ENCODE assay signal across 14 mouse cellular contexts in the genomic region with DNA sequence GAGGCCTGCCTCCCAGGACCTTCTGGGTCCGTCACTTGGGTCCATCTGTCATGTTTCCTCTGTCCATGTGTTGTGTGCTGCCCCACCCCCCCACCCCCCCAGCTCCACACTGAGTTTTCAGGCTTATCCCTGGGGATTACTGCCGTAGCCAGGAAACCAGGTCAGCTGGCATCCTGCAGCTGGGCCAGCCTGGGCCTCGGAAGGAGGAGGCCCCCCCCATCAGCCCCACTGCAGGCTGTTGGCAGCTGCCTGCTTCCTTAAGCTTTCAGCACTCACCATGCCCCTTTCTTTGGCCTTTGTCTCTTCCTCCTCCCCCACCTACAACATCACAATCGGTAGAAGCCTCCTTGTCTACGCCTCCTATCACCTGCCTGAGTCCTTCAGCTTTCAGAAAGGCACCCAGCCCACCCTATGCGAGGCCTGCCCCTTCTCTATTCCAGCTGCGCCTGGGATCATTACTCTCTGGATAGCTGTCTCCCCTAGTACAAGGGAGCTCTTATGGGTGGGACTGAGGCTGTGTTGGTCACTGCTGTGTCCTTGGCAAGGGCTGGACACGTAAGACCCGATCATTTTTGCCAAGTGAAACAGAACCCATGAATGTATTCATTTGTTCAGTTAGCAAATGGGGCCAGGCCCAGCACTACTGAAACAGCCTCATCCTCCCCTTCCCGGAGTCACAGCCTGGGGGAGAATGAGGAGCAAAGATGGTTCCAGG. TPM values are rescaled to one million over a fixed set of nuclear protein-coding genes. Genes with fewer than 3 reads are reported as not detected.
DNase-seq lines count a peak whose midpoint lies in the region; ATAC-seq and TF ChIP-seq lines count a peak whose summit lies in the region.
"Had no signal": no experiment of that assay in that cellular context is flagged by ENCODE, and none has a peak within 500 bp of the region (broad histone marks: within the 10 kb centered on the region; RNA-seq: fewer than 3 reads in every experiment).

No protein-coding gene starts in this region.

- peak; percentile 45 to 49 for DNase-seq in layer of hippocampus, postnatal 14 days (ENCODE audit: low spot score in 2 of 2)
- no peak for DNase-seq in layer of hippocampus, adult 8-10 months (ENCODE audit: low spot score in 2 of 2)
- DNase-seq in embryonic facial prominence, embryonic 14.5 days (ENCODE audit: low spot score), result peak; percentile 74
- peak; percentile 86 for DNase-seq in retina, adult 2 months (ENCODE audit: low read depth, low spot score)
- no peak for DNase-seq in liver, postnatal 0 days
- DNase-seq in heart, adult 18-20 months, result no peak
- DNase-seq: adrenal gland, postnatal 25 days; cerebellum, adult 8-10 months; heart, postnatal 10 days; kidney, adult 11 months; liver, embryonic 13.5 days; thymus, postnatal 25 days had no signal

- H3K27me3 ChIP-seq in embryonic facial prominence, embryonic 14.5 days (replicated peaks; ENCODE audit: control insufficient read depth, insufficient read depth, low read length), result no peaks in the 10 kb centered on the region
- no peaks in the 10 kb centered on the region for H3K27me3 ChIP-seq in hindbrain, embryonic 13.5 days
- H3K27me3 ChIP-seq in liver, postnatal 0 days (ENCODE audit: insufficient read depth, low read length), result no peaks in the 10 kb centered on the region
- H3K27me3 ChIP-seq: liver, embryonic 13.5 days had no signal

- H3K27ac ChIP-seq in embryonic facial prominence, embryonic 14.5 days (replicated peaks; ENCODE audit: low read depth, low read length), result no peak overlapping the region; the same call in 1 of the 2 replicates
- H3K27ac ChIP-seq in hindbrain, embryonic 13.5 days, result peak overlapping the region; percentile 78
- no peak overlapping the region for H3K27ac ChIP-seq in liver, postnatal 0 days (ENCODE audit: low read depth)
- H3K27ac ChIP-seq: liver, embryonic 13.5 days had no signal

- peak; percentile 44; the same call in 1 of the 2 replicates for ATAC-seq in embryonic facial prominence, embryonic 14.5 days (ENCODE audit: low read depth)
- ATAC-seq in hindbrain, embryonic 13.5 days (ENCODE audit: low FRiP score), result 0 out of 2 replicates have a peak, but pooled peaks have one; percentile 16
- ATAC-seq in liver, postnatal 0 days, result no peak

- H3K9me3 ChIP-seq in embryonic facial prominence, embryonic 14.5 days (ENCODE audit: control insufficient read depth, low read length), result no peaks in the 10 kb centered on the region
- H3K9me3 ChIP-seq in hindbrain, embryonic 13.5 days, result no peaks in the 10 kb centered on the region
- no peaks in the 10 kb centered on the region for H3K9me3 ChIP-seq in liver, postnatal 0 days (ENCODE audit: low read length)
- H3K9me3 ChIP-seq: liver, embryonic 13.5 days had no signal

- H3K9ac ChIP-seq in embryonic facial prominence, embryonic 14.5 days (ENCODE audit: low read depth, low read length), result no peak overlapping the region
- H3K9ac ChIP-seq in hindbrain, embryonic 13.5 days, result peak overlapping the region; percentile 29; the same call in 1 of the 2 replicates
- no peak overlapping the region for H3K9ac ChIP-seq in liver, postnatal 0 days (replicated peaks)
- H3K9ac ChIP-seq: liver, embryonic 13.5 days had no signal

- no peak for TF ChIP-seq EP300 in liver, postnatal 0 days (IDR thresholded peaks at IDR 0.05; ENCODE audit: low read depth)

- no peak for TF ChIP-seq CTCF in liver, postnatal 0 days (IDR thresholded peaks at IDR 0.05; ENCODE audit: low read depth)

- no peak overlapping the region for H3K4me3 ChIP-seq in embryonic facial prominence, embryonic 14.5 days (ENCODE audit: low read depth, low read length)
- no peak overlapping the region for H3K4me3 ChIP-seq in hindbrain, embryonic 13.5 days
- no peak overlapping the region for H3K4me3 ChIP-seq in liver, postnatal 0 days (ENCODE audit: low read depth, low read length)
- H3K4me3 ChIP-seq: erythroblast, embryonic 14.5 days; liver, embryonic 13.5 days had no signal

- H3K4me1 ChIP-seq in embryonic facial prominence, embryonic 14.5 days (ENCODE audit: control insufficient read depth, insufficient read depth, low read length), result no peaks in the 10 kb centered on the region
- H3K4me1 ChIP-seq in hindbrain, embryonic 13.5 days (replicated peaks), result peaks cover 23% of the 10 kb centered on the region
- no peaks in the 10 kb centered on the region for H3K4me1 ChIP-seq in liver, postnatal 0 days (ENCODE audit: insufficient read depth)

- 76% methylated on average over 9 of the region's 10 CpGs for WGBS in embryonic facial prominence, embryonic 14.5 days
- 58% methylated on average over 9 of the region's 10 CpGs for WGBS in hindbrain, embryonic 13.5 days
- 79% methylated on average over 9 of the region's 10 CpGs for WGBS in liver, postnatal 0 days (ENCODE audit: insufficient replicate concordance)

- H3K36me3 ChIP-seq in embryonic facial prominence, embryonic 14.5 days (ENCODE audit: control insufficient read depth, insufficient read depth, low read length), result peaks cover 96% of the 10 kb centered on the region
- H3K36me3 ChIP-seq in hindbrain, embryonic 13.5 days, result peaks cover 99% of the 10 kb centered on the region
- peaks cover 66% of the 10 kb centered on the region for H3K36me3 ChIP-seq in liver, postnatal 0 days (replicated peaks; ENCODE audit: insufficient read depth, low read length)

- H3K4me2 ChIP-seq in embryonic facial prominence, embryonic 14.5 days (ENCODE audit: low read depth, low read length), result no peak overlapping the region
- no peak overlapping the region for H3K4me2 ChIP-seq in hindbrain, embryonic 13.5 days
- H3K4me2 ChIP-seq in liver, postnatal 0 days (ENCODE audit: low read depth, low read length), result no peak overlapping the region
- H3K4me2 ChIP-seq: liver, embryonic 13.5 days had no signal

RNA-seq across cellular contexts. Expression of a gene that starts 7.0 kb away (rescaled TPM):
- total RNA-seq in layer of hippocampus, postnatal 14 days (2021), result 10 to 100 TPM; 28.2 to 34.7 TPM
- 10 to 100 TPM; 36.0 to 41.5 (median 37.7) TPM for total RNA-seq in layer of hippocampus, adult 8-10 months (2022)
- 10.9 and 14.7 TPM in 2 replicates for polyA plus RNA-seq in embryonic facial prominence, embryonic 14.5 days (2014; fragmentation: Nextera tagmentation; extraction: Ambion mirVana)
- polyA plus RNA-seq in hindbrain, embryonic 13.5 days (2015; fragmentation: Nextera tagmentation; extraction: Ambion mirVana), result 20.9 and 28.4 TPM in 2 replicates
- polyA plus RNA-seq in liver, postnatal 0 days (2015; fragmentation: Nextera tagmentation; extraction: Ambion mirVana), result 3.8 and 4.6 TPM in 2 replicates
- 10 to 100 TPM in 1 of 2 experiments, 1 to 10 TPM in 1; 7.6 to 10.4 TPM for total RNA-seq in heart, adult 18-20 months (2021)

RNA-seq across cellular contexts. Expression of a gene that starts 15.0 kb away (rescaled TPM):
- 1 to 10 TPM; 3.5 to 4.1 TPM for total RNA-seq in layer of hippocampus, postnatal 14 days (2021)
- 1 to 10 TPM; 3.7 to 8.4 (median 6.9) TPM for total RNA-seq in layer of hippocampus, adult 8-10 months (2022)
- polyA plus RNA-seq in embryonic facial prominence, embryonic 14.5 days (2014; fragmentation: Nextera tagmentation; extraction: Ambion mirVana), result 10.2 and 15.3 TPM in 2 replicates
- 2.1 and 2.4 TPM in 2 replicates for polyA plus RNA-seq in hindbrain, embryonic 13.5 days (2015; fragmentation: Nextera tagmentation; extraction: Ambion mirVana)
- 0.12 and 0.32 TPM in 2 replicates for polyA plus RNA-seq in liver, postnatal 0 days (2015; fragmentation: Nextera tagmentation; extraction: Ambion mirVana)
- under 1 TPM; 0.32 to 0.46 TPM for total RNA-seq in heart, adult 18-20 months (2021)
- polyA plus RNA-seq: erythroblast, embryonic 14.5 days had no signal

RNA-seq across cellular contexts. Expression of a gene that starts 15.7 kb away (rescaled TPM):
- not detected for total RNA-seq in layer of hippocampus, postnatal 14 days (2021)
- total RNA-seq in layer of hippocampus, adult 8-10 months (2022), result 1 to 10 TPM in 1 of 4 experiments, under 1 TPM in 1, not detected in 2; 0.18 to 4.8 TPM
- 348 and 732 TPM in 2 replicates for polyA plus RNA-seq in embryonic facial prominence, embryonic 14.5 days (2014; fragmentation: Nextera tagmentation; extraction: Ambion mirVana)
- 0.81 and 0.87 TPM in 2 replicates for polyA plus RNA-seq in hindbrain, embryonic 13.5 days (2015; fragmentation: Nextera tagmentation; extraction: Ambion mirVana)
- polyA plus RNA-seq in liver, postnatal 0 days (2015; fragmentation: Nextera tagmentation; extraction: Ambion mirVana), result 5.3 and 94.1 TPM in 2 replicates
- 1,000 to 10,000 TPM; 3,672 to 3,752 TPM for total RNA-seq in heart, adult 18-20 months (2021)
- total RNA-seq: adrenal gland, postnatal 25 days had no signal
- polyA plus RNA-seq: erythroblast, embryonic 14.5 days had no signal

RNA-seq across cellular contexts. Expression of a gene that starts 29.3 kb away (rescaled TPM):
- total RNA-seq in layer of hippocampus, postnatal 14 days (2021), result 1 to 10 TPM; 4.5 to 6.7 TPM
- total RNA-seq in layer of hippocampus, adult 8-10 months (2022), result 1 to 10 TPM; 5.7 to 9.2 (median 8.1) TPM
- 11.2 and 11.6 TPM in 2 replicates for polyA plus RNA-seq in embryonic facial prominence, embryonic 14.5 days (2014; fragmentation: Nextera tagmentation; extraction: Ambion mirVana)
- polyA plus RNA-seq in hindbrain, embryonic 13.5 days (2015; fragmentation: Nextera tagmentation; extraction: Ambion mirVana), result 1.4 and 2.2 TPM in 2 replicates
- 0.47 and 0.69 TPM in 2 replicates for polyA plus RNA-seq in liver, postnatal 0 days (2015; fragmentation: Nextera tagmentation; extraction: Ambion mirVana)
- 10 to 100 TPM; 38.2 to 42.9 TPM for total RNA-seq in heart, adult 18-20 months (2021)

RNA-seq across cellular contexts. Expression of a gene that starts 29.6 kb away (rescaled TPM):
- 10 to 100 TPM; 19.6 to 19.8 TPM for total RNA-seq in layer of hippocampus, postnatal 14 days (2021)
- total RNA-seq in layer of hippocampus, adult 8-10 months (2022), result 10 to 100 TPM; 18.3 to 20.2 (median 19.0) TPM
- 18.8 and 21.6 TPM in 2 replicates for polyA plus RNA-seq in embryonic facial prominence, embryonic 14.5 days (2014; fragmentation: Nextera tagmentation; extraction: Ambion mirVana)
- polyA plus RNA-seq in hindbrain, embryonic 13.5 days (2015; fragmentation: Nextera tagmentation; extraction: Ambion mirVana), result 20.9 and 22.1 TPM in 2 replicates
- 7.7 and 7.8 TPM in 2 replicates for polyA plus RNA-seq in liver, postnatal 0 days (2015; fragmentation: Nextera tagmentation; extraction: Ambion mirVana)
- 1 to 10 TPM; 9.6 to 10.0 TPM for total RNA-seq in heart, adult 18-20 months (2021)

Comparison
In these comparisons a context has a peak if more than half of its experiments do, and no peak if none do; other contexts are left out.
1. DNase-seq: peak in layer of hippocampus, postnatal 14 days (2 of 2), embryonic facial prominence, embryonic 14.5 days (single experiment) and retina, adult 2 months (single experiment); none in layer of hippocampus, adult 8-10 months (0 of 2), liver, postnatal 0 days (single experiment) and heart, adult 18-20 months (0 of 2).
2. RNA of a gene that starts 15.7 kb away (total RNA-seq): 3,672 to 3,752 TPM in heart, adult 18-20 months; 0.18 to 4.8 TPM in layer of hippocampus, adult 8-10 months and not detected in layer of hippocampus, postnatal 14 days; every median in the first group is over 100 times any median in the second.